Mouse (Mus musculus): ENCODE results near the gene Lonp1. TPM values are rescaled to one million over a fixed set of nuclear protein-coding genes. Genes with fewer than 3 reads are reported as not detected.
A peak's percentile ranks its signal among the peaks of the same experiment; 100 is the strongest.

Lonp1 gene
- polyA plus RNA-seq, 1 experiment from 2014 or later, result 71.2 TPM

- Histone ChIP-seq H3K27ac (ENCODE audit: low read depth) (peak within 1 kb of the TSS; percentile 75), H3K36me3 (ENCODE audit: control insufficient read depth, insufficient read depth, low read length) (peaks cover 36% of the 10 kb centered on the region), H3K4me1 (replicated peaks; ENCODE audit: control insufficient read depth, insufficient read depth, low read length) (peaks cover 18% of the 10 kb centered on the region), H3K9me3 (ENCODE audit: control insufficient read depth, low read length) (no peaks in the 10 kb centered on the region), H3K27me3 (replicated peaks; ENCODE audit: control insufficient read depth, insufficient read depth, low read length) (no peaks in the 10 kb centered on the region), H3K9ac (ENCODE audit: low read length) (peak within 1 kb of the TSS; percentile 71), H3K4me2 (ENCODE audit: low read length) (peak within 1 kb of the TSS; percentile 80), H3K4me3 (ENCODE audit: low read depth, low read length) (peak within 1 kb of the TSS; percentile 73)
- under 1% methylated on average over 44 of the region's 44 CpGs for WGBS
- DNase-seq (ENCODE audit: low spot score) (peak; percentile 94), ATAC-seq (replicated peaks; ENCODE audit: low FRiP score, low TSS enrichment, low read depth) (peak; percentile 84)
Observed at GRCm38 (mm10) chr17:56609452-56610171, 17.1 kb downstream of the Lonp1 start, which contains the start of gene 2410015M20Rik. Gene 2410015M20Rik, minus strand, starts transcription at chr17:56609771.

- Histone ChIP-seq H3K4me3 (ENCODE audit: low read depth, low read length) (peak overlapping the region; percentile 73), H3K9ac (ENCODE audit: low read length) (peak overlapping the region; percentile 71), H3K27ac (ENCODE audit: low read depth) (no peak overlapping the region), H3K36me3 (ENCODE audit: control insufficient read depth, insufficient read depth, low read length) (peaks cover 41% of the 10 kb centered on the region), H3K4me1 (replicated peaks; ENCODE audit: control insufficient read depth, insufficient read depth, low read length) (peaks cover 14% of the 10 kb centered on the region), H3K27me3 (replicated peaks; ENCODE audit: control insufficient read depth, insufficient read depth, low read length) (no peaks in the 10 kb centered on the region), H3K4me2 (ENCODE audit: low read length) (peak overlapping the region; percentile 80), H3K9me3 (ENCODE audit: control insufficient read depth, low read length) (no peaks in the 10 kb centered on the region)
- ATAC-seq (replicated peaks; ENCODE audit: low FRiP score, low TSS enrichment, low read depth) (no peak), DNase-seq (ENCODE audit: low spot score) (no peak)
- 50% methylated on average over 5 of the region's 5 CpGs for WGBS
Observed at GRCm38 (mm10) chr17:56608699-56609098, 18.0 kb downstream of the Lonp1 start.

GRCm38 (mm10) chr17:56607521-56608062 is 19.1 kb downstream of the Lonp1 start:
- Histone ChIP-seq H3K4me3 (ENCODE audit: low read depth, low read length) (no peak overlapping the region), H3K36me3 (ENCODE audit: control insufficient read depth, insufficient read depth, low read length) (peaks cover 52% of the 10 kb centered on the region)
- 76% methylated on average over 3 of the region's 3 CpGs for WGBS

GRCm38 (mm10) chr17:56605431-56605830 is 21.3 kb downstream of the Lonp1 start:
- WGBS, result 86% methylated on average over 9 of the region's 9 CpGs
- H3K36me3 ChIP-seq (ENCODE audit: control insufficient read depth, insufficient read depth, low read length), result peaks cover 73% of the 10 kb centered on the region

More at GRCm38 (mm10) chr17:56607521-56608062, 19.1 kb downstream of the Lonp1 start:
- DNase-seq (ENCODE audit: low spot score) (no peak), ATAC-seq (replicated peaks; ENCODE audit: low FRiP score, low TSS enrichment, low read depth) (no peak)
- no peak overlapping the region for H3K9ac ChIP-seq (ENCODE audit: low read length)
- no peak overlapping the region for H3K4me2 ChIP-seq (ENCODE audit: low read length)
- no peaks in the 10 kb centered on the region for H3K9me3 ChIP-seq (ENCODE audit: control insufficient read depth, low read length)
- peaks cover 14% of the 10 kb centered on the region for H3K4me1 ChIP-seq (replicated peaks; ENCODE audit: control insufficient read depth, insufficient read depth, low read length)
- H3K27ac ChIP-seq (ENCODE audit: low read depth), result no peak overlapping the region
- no peaks in the 10 kb centered on the region for H3K27me3 ChIP-seq (replicated peaks; ENCODE audit: control insufficient read depth, insufficient read depth, low read length)

GRCm38 (mm10) chr17:56604422-56604821 is 22.3 kb downstream of the Lonp1 start:
- ATAC-seq (replicated peaks; ENCODE audit: low FRiP score, low TSS enrichment, low read depth), result no peak
- 92% methylated on average over 3 of the region's 3 CpGs for WGBS

More at GRCm38 (mm10) chr17:56605431-56605830, 21.3 kb downstream of the Lonp1 start:
- Histone ChIP-seq H3K9ac (ENCODE audit: low read length) (no peak overlapping the region), H3K27ac (ENCODE audit: low read depth) (no peak overlapping the region), H3K27me3 (replicated peaks; ENCODE audit: control insufficient read depth, insufficient read depth, low read length) (no peaks in the 10 kb centered on the region), H3K9me3 (ENCODE audit: control insufficient read depth, low read length) (no peaks in the 10 kb centered on the region), H3K4me2 (ENCODE audit: low read length) (no peak overlapping the region), H3K4me3 (ENCODE audit: low read depth, low read length) (no peak overlapping the region), H3K4me1 (replicated peaks; ENCODE audit: control insufficient read depth, insufficient read depth, low read length) (peaks cover 12% of the 10 kb centered on the region)
- ATAC-seq (replicated peaks; ENCODE audit: low FRiP score, low TSS enrichment, low read depth) (no peak), DNase-seq (ENCODE audit: low spot score) (no peak)

GRCm38 (mm10) chr17:56604070-56604380 is 22.7 kb downstream of the Lonp1 start:
- H3K4me2 ChIP-seq (ENCODE audit: low read length), result no peak overlapping the region
- ATAC-seq (replicated peaks; ENCODE audit: low FRiP score, low TSS enrichment, low read depth) (no peak), DNase-seq (ENCODE audit: low spot score) (no peak)
- H3K9ac ChIP-seq (ENCODE audit: low read length), result no peak overlapping the region
- H3K4me1 ChIP-seq (replicated peaks; ENCODE audit: control insufficient read depth, insufficient read depth, low read length), result peaks cover 7% of the 10 kb centered on the region
- H3K27ac ChIP-seq (ENCODE audit: low read depth), result no peak overlapping the region
- 91% methylated on average over 9 of the region's 9 CpGs for WGBS
- no peaks in the 10 kb centered on the region for H3K9me3 ChIP-seq (ENCODE audit: control insufficient read depth, low read length)
- no peak overlapping the region for H3K4me3 ChIP-seq (ENCODE audit: low read depth, low read length)
- H3K36me3 ChIP-seq (ENCODE audit: control insufficient read depth, insufficient read depth, low read length), result peaks cover 87% of the 10 kb centered on the region
- no peaks in the 10 kb centered on the region for H3K27me3 ChIP-seq (replicated peaks; ENCODE audit: control insufficient read depth, insufficient read depth, low read length)

More at GRCm38 (mm10) chr17:56604422-56604821, 22.3 kb downstream of the Lonp1 start:
- Histone ChIP-seq H3K27me3 (replicated peaks; ENCODE audit: control insufficient read depth, insufficient read depth, low read length) (no peaks in the 10 kb centered on the region), H3K9ac (ENCODE audit: low read length) (no peak overlapping the region), H3K4me2 (ENCODE audit: low read length) (no peak overlapping the region), H3K36me3 (ENCODE audit: control insufficient read depth, insufficient read depth, low read length) (peaks cover 83% of the 10 kb centered on the region), H3K4me3 (ENCODE audit: low read depth, low read length) (no peak overlapping the region), H3K9me3 (ENCODE audit: control insufficient read depth, low read length) (no peaks in the 10 kb centered on the region), H3K4me1 (replicated peaks; ENCODE audit: control insufficient read depth, insufficient read depth, low read length) (peaks cover 7% of the 10 kb centered on the region), H3K27ac (ENCODE audit: low read depth) (no peak overlapping the region)
- no peak for DNase-seq (ENCODE audit: low spot score)

GRCm38 (mm10) chr17:56603186-56604069 is 23.3 kb downstream of the Lonp1 start:
- Histone ChIP-seq H3K9me3 (ENCODE audit: control insufficient read depth, low read length) (no peaks in the 10 kb centered on the region), H3K36me3 (ENCODE audit: control insufficient read depth, insufficient read depth, low read length) (peaks cover 87% of the 10 kb centered on the region), H3K4me1 (replicated peaks; ENCODE audit: control insufficient read depth, insufficient read depth, low read length) (peaks cover 2% of the 10 kb centered on the region), H3K27ac (ENCODE audit: low read depth) (no peak overlapping the region), H3K4me3 (ENCODE audit: low read depth, low read length) (no peak overlapping the region), H3K9ac (ENCODE audit: low read length) (no peak overlapping the region), H3K4me2 (ENCODE audit: low read length) (no peak overlapping the region), H3K27me3 (replicated peaks; ENCODE audit: control insufficient read depth, insufficient read depth, low read length) (no peaks in the 10 kb centered on the region)
- 94% methylated on average over 28 of the region's 28 CpGs for WGBS
- no peak for DNase-seq (ENCODE audit: low spot score)
- ATAC-seq (replicated peaks; ENCODE audit: low FRiP score, low TSS enrichment, low read depth), result no peak

GRCm38 (mm10) chr17:56593527-56594271 is 33.0 kb downstream of the Lonp1 start:
- peaks cover 95% of the 10 kb centered on the region for H3K36me3 ChIP-seq (ENCODE audit: control insufficient read depth, insufficient read depth, low read length)
- ATAC-seq (replicated peaks; ENCODE audit: low FRiP score, low TSS enrichment, low read depth), result no peak

More at GRCm38 (mm10) chr17:56593527-56594271, 33.0 kb downstream of the Lonp1 start:
- WGBS, result 76% methylated on average over 8 of the region's 8 CpGs
- Histone ChIP-seq H3K27ac (ENCODE audit: low read depth) (no peak overlapping the region), H3K27me3 (replicated peaks; ENCODE audit: control insufficient read depth, insufficient read depth, low read length) (no peaks in the 10 kb centered on the region), H3K9me3 (ENCODE audit: control insufficient read depth, low read length) (no peaks in the 10 kb centered on the region), H3K4me2 (ENCODE audit: low read length) (no peak overlapping the region), H3K9ac (ENCODE audit: low read length) (no peak overlapping the region), H3K4me1 (replicated peaks; ENCODE audit: control insufficient read depth, insufficient read depth, low read length) (no peaks in the 10 kb centered on the region), H3K4me3 (ENCODE audit: low read depth, low read length) (no peak overlapping the region)
- DNase-seq (ENCODE audit: low spot score), result no peak

Measured in intestine, embryonic 14.5 days (tissue).